Mouse (Mus musculus) myocyte (in vitro differentiated cells): ENCODE measurements at regions not wholly inside any gene's neighbourhood (a gene's known extent, or its start where the extent isn't known, plus 50 kb on each side); places are given as distances from the start of the nearest gene placed in this dataset.

Experiments used
- CEBPB ChIP-seq: IDR thresholded peaks from 2 replicates; pipeline ENCODE4 v1.6.1; 2011; ENCODE audit warnings: mild to moderate bottlenecking, moderate library complexity; ENCODE audit not compliant: poor library complexity, insufficient read depth, severe bottlenecking
- MAX ChIP-seq: IDR thresholded peaks from one replicate; pipeline ENCODE4 v1.6.1; 2011; ENCODE audit warnings: low read depth, mild to moderate bottlenecking, control low read depth
- MYOD1 ChIP-seq, 3 experiments: IDR thresholded peaks; one replicate each; pipeline ENCODE4 v1.6.1; 2011; ENCODE audit warnings: control low read depth in 2 of 3, low read depth in 2 of 3, mild to moderate bottlenecking in 2 of 3, moderate library complexity in 1 of 3; ENCODE audit not compliant: insufficient read length in 2 of 3, control insufficient read depth in 1 of 3
- MYOG ChIP-seq, 3 experiments: IDR thresholded peaks; one replicate each; pipeline ENCODE4 v1.6.1; 2011; ENCODE audit warnings: control low read depth in 2 of 3, low read depth in 2 of 3, mild to moderate bottlenecking in 2 of 3; ENCODE audit not compliant: insufficient read length in 2 of 3, control insufficient read depth in 1 of 3, insufficient read depth in 1 of 3
- POLR2A ChIP-seq: IDR thresholded peaks from one replicate; pipeline ENCODE4 v1.6.1; 2011; ENCODE audit warnings: low read depth, mild to moderate bottlenecking, control low read depth, moderate library complexity; ENCODE audit not compliant: insufficient read length
- POLR2AphosphoS2 ChIP-seq: IDR thresholded peaks from one replicate; pipeline ENCODE4 v1.6.1; 2011; ENCODE audit warnings: low read depth, control low read depth; ENCODE audit not compliant: insufficient read length
- TCF12 ChIP-seq: IDR thresholded peaks from one replicate; pipeline ENCODE4 v1.6.1; 2011; ENCODE audit warnings: mild to moderate bottlenecking, control low read depth; ENCODE audit not compliant: poor library complexity, insufficient read depth, severe bottlenecking
- USF1 ChIP-seq: IDR thresholded peaks from one replicate; pipeline ENCODE4 v1.6.1; 2011; ENCODE audit warnings: low read depth, mild to moderate bottlenecking, control low read depth, moderate library complexity

GRCm38 (mm10) chr12:98002217-98002616 is 257.0 kb downstream of the Galc start:
- TF ChIP-seq MYOG (IDR thresholded peaks at IDR 0.05; ENCODE audit: control insufficient read depth in 1 of 3, insufficient read depth in 1 of 3, insufficient read length in 2 of 3, low read depth in 2 of 3): no peak
- TF ChIP-seq MYOD1 (IDR thresholded peaks at IDR 0.05; ENCODE audit: control insufficient read depth in 1 of 3, insufficient read length in 2 of 3, low read depth in 2 of 3): no peak
- no peak for TF ChIP-seq POLR2A
- TF ChIP-seq TCF12: no peak
- TF ChIP-seq MAX: no peak
- no peak for TF ChIP-seq USF1
- no peak for TF ChIP-seq CEBPB
- TF ChIP-seq POLR2AphosphoS2: no peak
